Mouse (Mus musculus): ENCODE results near the gene Noto. TPM values are rescaled to one million over a fixed set of nuclear protein-coding genes. Genes with fewer than 3 reads are reported as not detected.
A peak's percentile ranks its signal among the peaks of the same experiment; 100 is the strongest.
"Not testable (repeated sequence)": the region's sequence is repeated elsewhere in the genome, so short reads cannot be mapped to it uniquely, and the experiment has no call there.

The Noto gene
- polyA plus RNA-seq, 1 experiment from 2014 or later = not detected

DNA sequence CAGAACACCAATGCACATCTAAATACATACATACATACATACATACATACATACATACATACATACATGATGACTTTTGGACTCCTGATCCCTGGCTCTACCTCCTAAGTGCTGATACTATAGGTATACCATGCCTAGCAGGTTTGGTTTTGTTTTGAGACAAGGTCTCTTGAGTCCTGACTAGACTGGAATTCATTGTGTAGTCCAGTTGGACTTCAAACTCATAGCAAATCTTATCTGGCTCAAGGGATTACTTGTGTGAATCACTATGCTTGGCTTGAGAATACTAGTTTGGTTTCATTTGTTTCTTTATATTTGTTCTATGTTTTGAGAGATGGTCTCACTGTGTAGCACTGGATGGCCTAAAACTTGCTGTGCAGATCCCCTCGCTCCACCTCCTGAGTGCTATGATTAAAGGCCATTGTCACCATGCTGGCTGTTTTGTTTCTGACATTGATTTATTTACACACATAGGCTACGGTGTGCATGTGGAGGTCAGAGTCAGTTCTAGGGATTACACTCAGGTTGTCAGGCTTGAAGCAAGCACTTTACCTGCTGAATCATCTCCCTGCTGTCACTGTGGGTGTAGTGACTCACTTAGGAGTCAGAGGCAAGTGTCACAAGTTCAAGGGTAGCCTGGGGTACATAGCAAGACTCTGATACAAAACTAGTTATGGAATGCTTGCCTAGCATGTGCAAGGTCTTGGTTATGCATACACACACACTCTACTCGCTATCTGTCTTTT, 20.0 kb downstream of the Noto start:
- Histone ChIP-seq H3K36me3 (ENCODE audit: control insufficient read depth, insufficient read depth) (peaks cover 3% of the 10 kb centered on the region; the same call in 1 of the 2 replicates), H3K4me3 (replicated peaks; ENCODE audit: low read length) (no peak overlapping the region), H3K9ac (replicated peaks; ENCODE audit: low read depth, low read length) (no peak overlapping the region), H3K27ac (ENCODE audit: low read length) (no peak overlapping the region), H3K27me3 (replicated peaks; ENCODE audit: control insufficient read depth, insufficient read depth, low read length) (no peaks in the 10 kb centered on the region), H3K4me2 (ENCODE audit: low read length) (no peak overlapping the region), H3K4me1 (replicated peaks; ENCODE audit: control insufficient read depth, insufficient read depth, low read length) (no peaks in the 10 kb centered on the region), H3K9me3 (ENCODE audit: control insufficient read depth, low read length) (no peaks in the 10 kb centered on the region)
- WGBS = 89% methylated on average over 3 of the region's 3 CpGs
- ATAC-seq = no peak

DNA sequence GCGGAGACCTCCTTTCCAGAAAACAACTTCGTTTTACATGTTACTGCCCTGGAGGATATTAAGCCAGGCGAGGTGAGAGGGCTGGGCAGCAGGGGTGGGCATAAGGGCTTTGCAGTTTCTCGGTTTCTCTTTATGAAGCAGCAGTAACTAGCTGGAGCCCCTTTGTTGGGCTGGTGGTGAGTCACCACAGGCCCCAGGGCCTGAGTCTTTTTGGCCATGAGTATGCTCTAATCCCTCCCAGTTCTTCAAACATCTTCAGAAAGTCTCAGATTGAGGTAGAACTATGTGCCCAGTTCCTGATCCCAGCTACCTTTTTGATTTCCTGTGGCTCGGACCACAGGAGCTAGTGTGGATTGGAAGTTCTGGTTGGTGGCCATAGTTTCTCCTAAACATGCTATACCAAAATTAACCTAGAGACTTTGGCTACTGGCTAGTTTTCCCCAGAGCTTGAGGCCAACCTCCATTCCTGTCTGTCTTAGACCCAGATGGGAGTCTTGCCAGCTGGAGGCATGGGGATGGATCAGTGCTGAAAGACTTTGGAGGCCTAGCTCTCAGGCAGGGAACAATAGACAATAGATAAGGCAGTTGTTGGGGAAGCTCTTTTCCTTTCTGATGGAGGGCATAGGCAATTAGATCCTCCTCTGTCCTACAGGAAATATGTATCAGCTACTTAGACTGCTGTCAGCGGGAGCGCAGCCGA, 20.7 kb downstream of the Noto start:
- no peak overlapping the region for H3K27ac ChIP-seq (ENCODE audit: low read length)
- H3K27me3 ChIP-seq (replicated peaks; ENCODE audit: control insufficient read depth, insufficient read depth, low read length) = no peaks in the 10 kb centered on the region
- H3K4me1 ChIP-seq (replicated peaks; ENCODE audit: control insufficient read depth, insufficient read depth, low read length) = no peaks in the 10 kb centered on the region
- H3K4me3 ChIP-seq (replicated peaks; ENCODE audit: low read length) = no peak overlapping the region
- H3K36me3 ChIP-seq (ENCODE audit: control insufficient read depth, insufficient read depth) = 0 out of 2 replicates have a peak, but pooled peaks cover 2% of the 10 kb centered on the region
- no peak overlapping the region for H3K4me2 ChIP-seq (ENCODE audit: low read length)
- 91% methylated on average over 8 of the region's 8 CpGs for WGBS
- H3K9me3 ChIP-seq (ENCODE audit: control insufficient read depth, low read length) = no peaks in the 10 kb centered on the region
- no peak overlapping the region for H3K9ac ChIP-seq (replicated peaks; ENCODE audit: low read depth, low read length)
- ATAC-seq = no peak

DNA sequence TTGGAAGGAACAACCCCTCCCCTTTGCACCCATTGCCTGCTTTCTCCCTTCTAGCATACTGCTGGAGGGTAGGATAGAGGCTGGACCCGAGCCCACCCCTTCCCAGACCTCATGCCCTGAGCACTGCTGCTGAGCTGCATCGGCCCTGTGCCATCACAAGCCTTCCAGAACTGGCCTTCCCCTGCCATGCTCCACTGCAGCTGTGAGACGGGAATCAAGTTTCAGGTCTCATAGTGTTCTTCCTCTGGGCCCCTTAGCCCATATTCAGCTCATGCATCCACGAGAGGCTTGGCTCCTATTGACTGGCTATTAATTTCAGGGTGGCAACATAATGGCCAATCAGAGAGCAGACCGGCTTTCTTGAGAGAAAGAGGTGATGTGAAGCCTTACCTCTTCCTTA, 21.6 kb downstream of the Noto start:
- ATAC-seq = no peak
- Histone ChIP-seq H3K4me2 (ENCODE audit: low read length) (no peak overlapping the region), H3K27me3 (replicated peaks; ENCODE audit: control insufficient read depth, insufficient read depth, low read length) (no peaks in the 10 kb centered on the region), H3K27ac (ENCODE audit: low read length) (no peak overlapping the region), H3K9ac (replicated peaks; ENCODE audit: low read depth, low read length) (no peak overlapping the region), H3K4me3 (replicated peaks; ENCODE audit: low read length) (no peak overlapping the region), H3K9me3 (ENCODE audit: control insufficient read depth, low read length) (no peaks in the 10 kb centered on the region), H3K36me3 (ENCODE audit: control insufficient read depth, insufficient read depth) (0 out of 2 replicates have a peak, but pooled peaks cover 2% of the 10 kb centered on the region), H3K4me1 (replicated peaks; ENCODE audit: control insufficient read depth, insufficient read depth, low read length) (no peaks in the 10 kb centered on the region)
- WGBS = 78% methylated on average over 5 of the region's 5 CpGs

DNA sequence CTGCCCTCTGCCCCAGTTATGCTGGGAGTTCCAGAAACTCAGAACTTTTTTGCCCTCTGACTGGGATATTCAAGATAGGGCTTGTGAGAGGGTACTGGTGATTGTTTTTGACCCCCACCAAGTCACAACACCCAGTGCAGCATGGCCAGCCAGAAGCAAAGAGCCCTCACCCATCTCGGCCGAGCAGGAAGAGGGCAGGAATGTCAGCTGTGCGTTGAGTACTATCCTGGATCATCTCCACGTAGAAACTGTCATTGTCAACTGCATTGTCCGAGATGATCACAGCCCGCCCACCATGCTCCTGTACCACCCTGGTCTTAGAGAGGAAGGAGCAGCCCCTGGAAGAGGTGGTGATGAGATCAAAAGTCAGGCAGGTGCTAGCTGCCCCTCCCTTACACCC, 23.7 kb downstream of the Noto start:
- Histone ChIP-seq H3K9ac (replicated peaks; ENCODE audit: low read depth, low read length) (no peak overlapping the region), H3K27ac (ENCODE audit: low read length) (no peak overlapping the region), H3K27me3 (replicated peaks; ENCODE audit: control insufficient read depth, insufficient read depth, low read length) (no peaks in the 10 kb centered on the region), H3K36me3 (ENCODE audit: control insufficient read depth, insufficient read depth) (0 out of 2 replicates have a peak, but pooled peaks cover 2% of the 10 kb centered on the region), H3K9me3 (ENCODE audit: control insufficient read depth, low read length) (no peaks in the 10 kb centered on the region), H3K4me1 (replicated peaks; ENCODE audit: control insufficient read depth, insufficient read depth, low read length) (peaks cover 6% of the 10 kb centered on the region; the same call in 1 of the 2 replicates), H3K4me2 (ENCODE audit: low read length) (no peak overlapping the region), H3K4me3 (replicated peaks; ENCODE audit: low read length) (no peak overlapping the region)
- 90% methylated on average over 6 of the region's 6 CpGs for WGBS
- no peak for ATAC-seq

DNA sequence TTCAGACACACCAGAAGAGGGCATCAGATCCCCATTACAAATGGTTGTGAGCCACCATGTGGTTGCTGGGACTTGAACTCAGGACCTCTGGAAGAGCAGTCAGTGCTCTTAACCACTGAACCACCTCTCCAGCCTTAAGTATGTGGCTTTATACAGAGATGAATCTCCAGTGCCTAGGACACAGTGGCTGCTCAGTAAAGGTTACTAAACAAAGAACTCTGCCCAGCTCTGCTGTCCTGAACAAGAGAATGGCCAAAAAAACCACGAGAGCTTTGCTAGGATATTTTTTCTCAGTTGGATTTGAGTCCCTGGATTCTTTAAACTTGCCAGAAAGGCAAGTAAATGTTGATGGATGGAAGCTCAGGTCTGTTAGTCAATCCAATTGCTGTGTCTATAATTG, 26.5 kb downstream of the Noto start:
- not testable (repeated sequence) for H3K27ac ChIP-seq (ENCODE audit: low read length); H3K4me3 ChIP-seq (replicated peaks; ENCODE audit: low read length); H3K36me3 ChIP-seq (ENCODE audit: control insufficient read depth, insufficient read depth); H3K4me2 ChIP-seq (ENCODE audit: low read length); ATAC-seq; H3K9ac ChIP-seq (replicated peaks; ENCODE audit: low read depth, low read length); H3K27me3 ChIP-seq (replicated peaks; ENCODE audit: control insufficient read depth, insufficient read depth, low read length); H3K9me3 ChIP-seq (ENCODE audit: control insufficient read depth, low read length)
- WGBS = 63% methylated on average over 1 of the region's 1 CpGs
- peaks cover 28% of the 10 kb centered on the region for H3K4me1 ChIP-seq (replicated peaks; ENCODE audit: control insufficient read depth, insufficient read depth, low read length)

DNA sequence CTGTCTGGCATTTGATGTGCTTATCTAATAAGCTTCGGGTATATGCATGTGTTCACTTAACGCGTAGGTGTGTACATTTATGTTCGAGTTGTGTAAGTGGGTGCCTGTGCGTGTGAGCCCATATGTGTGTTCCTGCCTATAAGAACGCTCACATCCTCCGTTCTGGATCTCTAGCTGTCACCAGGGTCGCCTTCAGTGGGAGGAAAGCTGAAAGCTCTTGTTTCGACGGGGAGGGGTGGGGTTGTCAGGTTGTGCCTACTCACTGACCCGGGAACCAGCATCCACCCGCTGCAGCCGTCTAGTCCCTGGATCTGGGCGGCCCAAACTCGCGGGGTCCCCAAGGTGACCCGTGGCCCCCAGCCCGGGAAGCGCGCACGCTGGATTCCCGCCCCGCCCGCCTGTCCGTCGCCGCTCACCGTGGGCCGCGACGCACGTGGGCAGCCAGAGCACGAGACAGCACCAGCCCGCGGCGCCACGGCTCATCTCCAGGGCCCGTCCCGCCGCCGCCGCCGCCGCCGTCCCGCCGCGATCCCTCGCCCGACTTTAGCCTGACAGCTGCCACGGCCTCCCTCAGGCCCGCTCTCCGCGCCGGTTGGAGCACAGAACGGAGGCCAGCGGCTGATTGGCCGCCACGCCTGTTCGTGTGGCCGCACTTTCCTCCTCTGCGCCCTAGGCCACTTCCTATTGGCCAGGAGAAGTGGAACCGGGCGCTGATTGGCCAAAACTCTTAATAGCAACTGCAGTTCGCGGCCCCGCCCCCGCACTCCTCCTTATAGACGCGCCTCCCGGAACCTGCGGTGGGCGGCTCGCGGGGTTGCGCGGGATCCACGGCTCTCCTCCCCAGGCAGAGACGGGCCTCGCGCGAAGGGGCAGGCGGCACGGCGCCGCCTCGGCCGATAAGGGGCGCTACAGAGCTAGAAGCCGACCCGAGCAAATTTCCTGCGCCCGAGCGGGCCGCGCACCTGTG, 27.3 kb downstream of the Noto start, which contains the start of gene Cct7:
TSS of gene Cct7 (plus strand) at position 818 of the 967 bp plus-strand sequence.
- 2% methylated on average over 96 of the region's 96 CpGs for WGBS
- peak; percentile 93 for ATAC-seq
- peak within 1 kb of the TSS; percentile 88 for H3K9ac ChIP-seq (replicated peaks; ENCODE audit: low read depth, low read length)

DNA sequence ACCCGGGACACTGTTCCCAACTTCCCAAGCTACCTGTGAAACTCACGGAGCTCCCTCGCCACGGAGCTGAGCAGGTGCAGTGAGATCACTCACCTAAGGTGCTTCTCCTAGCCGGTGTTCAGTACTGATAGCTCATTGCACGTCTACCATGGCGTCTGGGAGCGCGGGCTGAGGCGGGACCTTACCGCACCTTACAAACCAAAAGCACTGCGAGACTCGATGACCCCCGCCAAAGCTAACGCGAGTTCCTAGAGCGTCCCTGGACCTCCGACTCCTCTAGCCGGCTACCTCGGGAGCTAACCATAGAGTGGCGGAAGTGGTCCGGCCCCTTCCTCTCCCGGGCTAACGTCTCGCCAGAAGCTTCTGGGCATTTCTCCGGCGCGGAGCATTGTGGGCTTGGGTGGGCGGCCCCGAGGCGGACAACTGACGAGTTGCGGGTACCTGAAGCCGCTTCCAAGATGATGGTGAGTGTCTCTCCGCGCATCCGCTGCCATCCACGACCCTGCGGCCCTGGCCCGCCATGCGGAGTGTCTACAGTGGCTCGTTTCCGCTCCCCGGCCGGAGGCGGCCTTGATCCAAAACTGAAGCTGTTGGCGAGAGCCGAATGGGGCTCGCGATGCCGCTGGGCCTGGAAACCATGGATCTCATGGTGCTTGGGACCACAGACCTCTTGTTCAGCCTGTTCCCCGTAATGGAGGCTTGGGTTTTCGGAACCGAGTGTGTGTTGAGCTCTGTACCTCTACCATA, 28.2 kb downstream of the Noto start, which contains the start of gene Pradc1:
TSS of gene Pradc1 (minus strand) at position 307 of the 747 bp plus-strand sequence.
- Histone ChIP-seq H3K4me2 (ENCODE audit: low read length) (peak within 1 kb of the TSS; percentile 94), H3K36me3 (ENCODE audit: control insufficient read depth, insufficient read depth) (no peaks in the 10 kb centered on the region), H3K4me1 (replicated peaks; ENCODE audit: control insufficient read depth, insufficient read depth, low read length) (peaks cover 40% of the 10 kb centered on the region), H3K9me3 (ENCODE audit: control insufficient read depth, low read length) (no peaks in the 10 kb centered on the region), H3K27ac (ENCODE audit: low read length) (peak within 1 kb of the TSS; percentile 92), H3K27me3 (replicated peaks; ENCODE audit: control insufficient read depth, insufficient read depth, low read length) (no peaks in the 10 kb centered on the region), H3K9ac (replicated peaks; ENCODE audit: low read depth, low read length) (peak within 1 kb of the TSS; percentile 88), H3K4me3 (replicated peaks; ENCODE audit: low read length) (peak within 1 kb of the TSS; percentile 88)
- ATAC-seq = peak; percentile 93
- under 1% methylated on average over 53 of the region's 54 CpGs for WGBS

More for the DNA sequence above, 27.3 kb downstream of the Noto start, which contains the start of gene Cct7:
- Histone ChIP-seq H3K36me3 (ENCODE audit: control insufficient read depth, insufficient read depth) (no peaks in the 10 kb centered on the region), H3K4me3 (replicated peaks; ENCODE audit: low read length) (peak within 1 kb of the TSS; percentile 88), H3K9me3 (ENCODE audit: control insufficient read depth, low read length) (no peaks in the 10 kb centered on the region), H3K27ac (ENCODE audit: low read length) (peak within 1 kb of the TSS; percentile 92), H3K4me2 (ENCODE audit: low read length) (peak within 1 kb of the TSS; percentile 94), H3K27me3 (replicated peaks; ENCODE audit: control insufficient read depth, insufficient read depth, low read length) (no peaks in the 10 kb centered on the region), H3K4me1 (replicated peaks; ENCODE audit: control insufficient read depth, insufficient read depth, low read length) (peaks cover 32% of the 10 kb centered on the region)

DNA sequence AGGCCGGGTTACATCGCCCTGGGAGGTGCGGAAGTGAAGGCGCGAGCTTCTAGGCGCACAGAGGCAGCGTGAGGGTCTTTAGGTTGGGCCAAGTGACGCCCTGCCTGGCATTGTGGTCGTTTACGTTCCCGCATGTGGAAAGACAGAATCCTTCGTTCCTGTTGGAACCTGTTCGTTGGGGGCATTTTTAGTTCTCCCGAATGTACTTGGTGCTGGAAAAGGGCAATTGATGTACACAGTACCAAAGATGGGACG, 28.7 kb downstream of the Noto start:
- Histone ChIP-seq H3K27me3 (replicated peaks; ENCODE audit: control insufficient read depth, insufficient read depth, low read length) (no peaks in the 10 kb centered on the region), H3K4me2 (ENCODE audit: low read length) (peak overlapping the region; percentile 94), H3K27ac (ENCODE audit: low read length) (peak overlapping the region; percentile 92), H3K9me3 (ENCODE audit: control insufficient read depth, low read length) (no peaks in the 10 kb centered on the region), H3K4me1 (replicated peaks; ENCODE audit: control insufficient read depth, insufficient read depth, low read length) (peaks cover 40% of the 10 kb centered on the region), H3K36me3 (ENCODE audit: control insufficient read depth, insufficient read depth) (no peaks in the 10 kb centered on the region), H3K9ac (replicated peaks; ENCODE audit: low read depth, low read length) (peak overlapping the region; percentile 88), H3K4me3 (replicated peaks; ENCODE audit: low read length) (peak overlapping the region; percentile 88)
- under 1% methylated on average over 15 of the region's 15 CpGs for WGBS
- peak; percentile 7 for ATAC-seq

Data from forebrain, embryonic 16.5 days (tissue).